Mouse (Mus musculus) intestine, embryonic 15.5 days (tissue): ENCODE results near the gene Olfr112. TPM values are rescaled to one million over a fixed set of nuclear protein-coding genes. Genes with fewer than 3 reads are reported as not detected.
"Not testable (repeated sequence)": the region's sequence is repeated elsewhere in the genome, so short reads cannot be mapped to it uniquely, and the experiment has no call there.

Experiments used
- ATAC-seq: fragments of 200-750 bp; cut with Nextera tagmentation; 2 replicates; pipeline ENCODE4 v1.8.0; 2017; ENCODE audit warnings: moderate TSS enrichment, moderate library complexity
- H3K27ac ChIP-seq: fragments of 300-500 bp; sonication (generic); 2 replicates; pipeline ENCODE4 v1.5.1; 2015; ENCODE audit warnings: mild to moderate bottlenecking, inconsistent platforms
- H3K27me3 ChIP-seq: fragments of 300-500 bp; sonication (generic); replicated peaks from 2 replicates; pipeline ENCODE4 v1.6.1; 2015; ENCODE audit warnings: inconsistent platforms
- H3K36me3 ChIP-seq: fragments of 300-500 bp; sonication (generic); 2 replicates; pipeline ENCODE4 v1.6.1; 2015; ENCODE audit warnings: inconsistent platforms
- H3K4me1 ChIP-seq: fragments of 300-500 bp; sonication (generic); replicated peaks from 2 replicates; pipeline ENCODE4 v1.6.1; 2015; ENCODE audit warnings: inconsistent platforms
- H3K4me2 ChIP-seq: fragments of 300-500 bp; sonication (generic); replicated peaks from 2 replicates; pipeline ENCODE4 v1.6.1; 2015; ENCODE audit warnings: mild to moderate bottlenecking, inconsistent platforms
- H3K4me3 ChIP-seq: fragments of 300-500 bp; sonication (generic); replicated peaks from 2 replicates; pipeline ENCODE4 v1.5.1; 2015; ENCODE audit warnings: inconsistent platforms
- H3K9ac ChIP-seq: fragments of 300-500 bp; sonication (generic); 2 replicates; pipeline ENCODE4 v1.6.1; 2015; ENCODE audit warnings: inconsistent platforms
- H3K9me3 ChIP-seq: fragments of 300-500 bp; sonication (generic); 2 replicates; pipeline ENCODE4 v1.6.1; 2016; ENCODE audit warnings: inconsistent platforms
- WGBS: fragments of 180-500 bp; shearing (Covaris S2); methylation state at CpG from one replicate; pipeline ENCODE4 v1.1.7; 2015; 5-methylcytosine and 5-hydroxymethylcytosine counted together
- polyA plus RNA-seq: library from polyadenylated mRNA; unstranded; fragments of >200 nt; fragmentation: Nextera tagmentation; extraction: Ambion mirVana; gene quantifications from 2 replicates; pipeline ENCODE4 v1.2.1, GENCODE M21; 2015

Olfr112 gene
- not detected in 2 replicates for polyA plus RNA-seq

- Histone ChIP-seq H3K27ac (no peak within 1 kb of the TSS), H3K9ac (no peak within 1 kb of the TSS), H3K36me3 (no peaks in the 10 kb centered on the region), H3K27me3 (no peaks in the 10 kb centered on the region), H3K4me1 (no peaks in the 10 kb centered on the region), H3K9me3 (no peaks in the 10 kb centered on the region), H3K4me3 (no peak within 1 kb of the TSS), H3K4me2 (no peak within 1 kb of the TSS)
- ATAC-seq = no peak
Measured at GRCm38 (mm10) chr17:37569351-37569750, at the start of gene Olfr112. TSS of gene Olfr112 (minus strand) at chr17:37569451.

GRCm38 (mm10) chr17:37592643-37593042 is 23.4 kb upstream of the Olfr112 start, which contains the start of gene Olfr114:
TSS of gene Olfr114 (minus strand) at chr17:37592743.
- ATAC-seq = no peak

GRCm38 (mm10) chr17:37577563-37577962 is 8.3 kb upstream of the Olfr112 start, which contains the start of gene Olfr113:
TSS of gene Olfr113 (minus strand) at chr17:37577663.
- ATAC-seq = no peak
- Histone ChIP-seq H3K9ac (no peak within 1 kb of the TSS), H3K4me1 (no peaks in the 10 kb centered on the region), H3K27ac (no peak within 1 kb of the TSS), H3K9me3 (no peaks in the 10 kb centered on the region), H3K4me2 (no peak within 1 kb of the TSS), H3K4me3 (no peak within 1 kb of the TSS), H3K36me3 (no peaks in the 10 kb centered on the region), H3K27me3 (no peaks in the 10 kb centered on the region)

More at GRCm38 (mm10) chr17:37592643-37593042, 23.4 kb upstream of the Olfr112 start, which contains the start of gene Olfr114:
- no peaks in the 10 kb centered on the region for H3K4me1 ChIP-seq
- no peak within 1 kb of the TSS for H3K4me2 ChIP-seq
- no peak within 1 kb of the TSS for H3K9ac ChIP-seq
- no peaks in the 10 kb centered on the region for H3K27me3 ChIP-seq
- H3K9me3 ChIP-seq = no peaks in the 10 kb centered on the region
- no peak within 1 kb of the TSS for H3K27ac ChIP-seq
- H3K4me3 ChIP-seq = no peak within 1 kb of the TSS
- no peaks in the 10 kb centered on the region for H3K36me3 ChIP-seq

GRCm38 (mm10) chr17:37558913-37559615 is 10.2 kb downstream of the Olfr112 start:
- no peaks in the 10 kb centered on the region for H3K27me3 ChIP-seq
- no peak overlapping the region for H3K4me2 ChIP-seq
- WGBS = 54% methylated on average over 1 of the region's 1 CpGs
- H3K4me3 ChIP-seq = no peak overlapping the region
- no peak overlapping the region for H3K9ac ChIP-seq
- no peaks in the 10 kb centered on the region for H3K4me1 ChIP-seq
- ATAC-seq = peak; percentile 97
- H3K27ac ChIP-seq = no peak overlapping the region
- H3K36me3 ChIP-seq = no peaks in the 10 kb centered on the region
- H3K9me3 ChIP-seq = no peaks in the 10 kb centered on the region

GRCm38 (mm10) chr17:37543800-37544435 is 25.3 kb downstream of the Olfr112 start:
- H3K9me3 ChIP-seq = no peaks in the 10 kb centered on the region
- whole genome bisulfite sequencing = 67% methylated on average over 3 of the region's 3 CpGs
- no peak overlapping the region for H3K4me2 ChIP-seq

GRCm38 (mm10) chr17:37541454-37542119 is 27.7 kb downstream of the Olfr112 start:
- Histone ChIP-seq H3K36me3 (no peaks in the 10 kb centered on the region), H3K9me3 (no peaks in the 10 kb centered on the region), H3K4me2 (no peak overlapping the region), H3K4me1 (no peaks in the 10 kb centered on the region), H3K27ac (no peak overlapping the region), H3K4me3 (no peak overlapping the region), H3K27me3 (no peaks in the 10 kb centered on the region), H3K9ac (no peak overlapping the region)
- ATAC-seq = no peak
- 78% methylated on average over 4 of the region's 4 CpGs for WGBS

More at GRCm38 (mm10) chr17:37543800-37544435, 25.3 kb downstream of the Olfr112 start:
- ATAC-seq = no peak
- H3K36me3 ChIP-seq = no peaks in the 10 kb centered on the region
- no peaks in the 10 kb centered on the region for H3K4me1 ChIP-seq
- H3K9ac ChIP-seq = no peak overlapping the region
- H3K27ac ChIP-seq = no peak overlapping the region
- no peak overlapping the region for H3K4me3 ChIP-seq
- no peaks in the 10 kb centered on the region for H3K27me3 ChIP-seq

- H3K36me3 ChIP-seq, H3K27ac ChIP-seq, H3K9me3 ChIP-seq, H3K4me2 ChIP-seq, ATAC-seq, H3K4me1 ChIP-seq, H3K9ac ChIP-seq, H3K4me3 ChIP-seq, H3K27me3 ChIP-seq: not testable (repeated sequence)
- 45% methylated on average over 1 of the region's 1 CpGs for WGBS
Measured at GRCm38 (mm10) chr17:37538416-37538815, 30.8 kb downstream of the Olfr112 start.

GRCm38 (mm10) chr17:37535173-37535572 is 34.1 kb downstream of the Olfr112 start:
- Histone ChIP-seq H3K27ac (no peak overlapping the region), H3K4me2 (no peak overlapping the region), H3K4me3 (no peak overlapping the region), H3K4me1 (no peaks in the 10 kb centered on the region), H3K9ac (no peak overlapping the region), H3K27me3 (no peaks in the 10 kb centered on the region), H3K36me3 (no peaks in the 10 kb centered on the region), H3K9me3 (no peaks in the 10 kb centered on the region)
- no peak for ATAC-seq

GRCm38 (mm10) chr17:37525427-37525826 is 43.8 kb downstream of the Olfr112 start:
- not testable (repeated sequence) for H3K4me1 ChIP-seq, H3K27me3 ChIP-seq, H3K4me2 ChIP-seq, H3K9ac ChIP-seq, H3K9me3 ChIP-seq, H3K36me3 ChIP-seq, H3K27ac ChIP-seq, ATAC-seq, H3K4me3 ChIP-seq
- WGBS = 62% methylated on average over 1 of the region's 1 CpGs

- H3K9ac ChIP-seq, H3K27me3 ChIP-seq, H3K4me1 ChIP-seq, H3K27ac ChIP-seq, ATAC-seq, H3K4me2 ChIP-seq, H3K4me3 ChIP-seq, H3K36me3 ChIP-seq, H3K9me3 ChIP-seq: not testable (repeated sequence)
Measured at GRCm38 (mm10) chr17:37524612-37525011, 44.6 kb downstream of the Olfr112 start.
